Mouse (Mus musculus): ENCODE results near the gene Rad51c. TPM values are rescaled to one million over a fixed set of nuclear protein-coding genes. Genes with fewer than 3 reads are reported as not detected.

Gene Rad51c
- polyA plus RNA-seq (2017; shearing (Covaris generic)), result 1 to 10 TPM in 1 of 2 experiments, under 1 TPM in 1; 0.30 to 2.4 TPM

DNA sequence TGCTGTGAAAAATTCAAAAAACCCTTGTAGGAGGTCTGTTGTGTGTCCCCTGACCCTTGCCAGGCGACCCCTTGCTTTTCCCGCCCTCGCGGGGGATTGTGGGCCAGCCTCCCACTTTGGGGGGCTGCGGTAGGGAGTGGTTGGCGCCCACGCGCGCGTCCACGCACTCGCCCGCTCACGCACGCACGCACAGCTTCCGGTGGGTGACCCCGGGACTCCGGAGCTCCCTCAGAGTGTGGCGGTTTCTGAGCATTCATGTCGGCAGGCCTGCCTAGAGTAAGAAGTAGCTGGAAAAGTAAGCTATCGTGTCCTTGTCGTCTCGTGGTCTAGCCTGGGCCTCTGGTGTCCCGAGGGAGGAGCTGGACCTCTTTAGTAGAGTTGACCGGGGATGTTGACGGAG, at the start of gene Rad51c, which contains the start of gene Tex14:
Gene Rad51c (minus strand): TSS at position 79 of the 400 bp plus-strand sequence.
Gene Tex14 (plus strand): TSS at position 190 of the 400 bp plus-strand sequence.

DNA sequence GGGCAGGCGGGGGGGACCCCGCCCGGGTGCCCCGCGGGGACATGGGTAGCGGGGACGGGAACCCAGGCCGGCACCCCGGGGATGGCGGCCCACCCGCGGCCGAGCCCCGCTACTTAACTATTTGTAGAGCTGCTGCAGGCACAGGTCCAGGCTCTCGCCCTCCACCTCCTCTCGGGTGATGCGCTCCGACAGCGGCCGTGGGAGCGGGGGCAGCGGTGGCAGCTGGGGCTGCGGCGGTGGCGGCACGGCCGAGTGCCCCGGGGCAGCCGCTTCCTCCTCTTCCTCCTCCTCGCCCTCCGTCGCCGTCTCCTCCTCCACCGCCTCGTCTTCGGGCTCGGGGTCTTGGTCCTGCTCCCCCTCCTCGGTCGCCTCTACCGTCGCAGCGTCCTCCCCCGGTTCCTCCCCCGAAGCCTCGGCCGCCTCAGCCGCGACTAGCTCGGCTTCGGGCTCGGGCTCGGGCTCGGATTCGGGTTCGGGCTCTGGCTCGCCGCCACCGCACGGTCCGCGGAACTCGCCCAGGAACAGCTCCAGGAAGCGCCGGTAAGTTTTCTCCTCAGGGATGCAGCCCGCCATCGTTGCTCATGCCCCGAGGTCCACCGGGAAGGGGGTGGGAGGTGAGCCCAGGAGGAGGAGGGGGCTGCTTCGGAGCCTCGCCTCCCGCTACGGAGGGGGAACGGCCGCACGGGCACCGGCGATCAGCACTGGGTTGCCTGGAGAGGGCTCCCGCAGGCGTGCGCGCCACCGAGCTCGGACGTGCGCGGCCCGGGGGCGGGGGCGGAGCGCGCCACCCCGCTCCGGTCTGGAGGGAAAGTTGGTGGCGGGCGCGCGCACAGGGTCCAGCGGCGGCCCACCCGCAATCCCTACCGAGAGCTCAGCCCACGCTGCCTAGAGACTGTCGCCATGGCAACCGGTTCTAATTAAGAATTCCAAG, 46.2 kb downstream of the Rad51c start, which contains the start of gene Ppm1e:
Gene Ppm1e (minus strand): TSS at position 693 of the 931 bp plus-strand sequence.

Other genes starting within 250 kb of the Rad51c start
- 1 to 10 TPM in 1 of 2 experiments, under 1 TPM in 1; 0.19 to 3.0 TPM for gene Ppm1e, start 45.9 kb downstream of the Rad51c start, polyA plus RNA-seq (2017; shearing (Covaris generic))
- under 1 TPM; 0.18 to 0.39 TPM for gene Tex14, start 111 bp upstream of the Rad51c start, polyA plus RNA-seq (2017; shearing (Covaris generic))
- gene Gm11492, start 161.7 kb upstream of the Rad51c start, polyA plus RNA-seq (2017; shearing (Covaris generic)), result not detected
- gene Sept4, start 163.9 kb upstream of the Rad51c start, polyA plus RNA-seq (2017; shearing (Covaris generic)), result 1 to 10 TPM; 1.3 to 6.0 TPM
- gene Mtmr4, start 187.2 kb upstream of the Rad51c start, polyA plus RNA-seq (2017; shearing (Covaris generic)), result 10 to 100 TPM; 26.7 to 34.1 TPM
- under 1 TPM; 0.10 to 0.66 TPM for gene Hsf5, start 212.2 kb upstream of the Rad51c start, polyA plus RNA-seq (2017; shearing (Covaris generic))

Data from inflammation-experienced regulatory T-cells (primary cell).